Mouse (Mus musculus) cerebellum, postnatal 36 days (tissue): ENCODE results near the gene Chst15.

Source experiments
- DNase-seq, 2 experiments: peaks; one replicate each; pipeline ENCODE4 v3.0.0; 2021 to 2022; ENCODE audit warnings: mixed read lengths in 2 of 2

The Chst15 gene

DNA sequence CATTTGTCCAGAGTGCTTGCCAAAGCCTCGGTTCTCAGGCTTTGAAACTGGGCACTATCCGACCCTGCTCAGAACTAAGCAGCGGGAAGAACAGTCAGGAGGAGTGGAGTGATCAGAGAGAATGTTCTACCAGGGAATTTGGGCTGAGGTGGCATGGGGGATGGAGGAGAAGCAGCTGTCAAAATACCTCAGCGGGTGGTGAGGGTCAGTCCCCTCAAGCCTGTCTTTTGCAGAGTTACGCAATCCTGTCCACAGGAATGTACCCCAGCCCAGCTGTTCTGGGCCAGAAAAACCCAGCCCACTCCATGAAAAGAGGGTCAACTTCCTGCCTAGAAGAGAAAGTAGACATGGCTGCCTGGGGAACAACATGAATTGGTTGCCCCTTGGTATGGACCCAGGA, 56.4 kb downstream of the Chst15 start:
- no peak for DNase-seq

- DNase-seq = peak; percentile 39 to 45
These were observed 58.2 kb downstream of the Chst15 start for GRCm38 (mm10) chr7:132258817-132259216.

DNA sequence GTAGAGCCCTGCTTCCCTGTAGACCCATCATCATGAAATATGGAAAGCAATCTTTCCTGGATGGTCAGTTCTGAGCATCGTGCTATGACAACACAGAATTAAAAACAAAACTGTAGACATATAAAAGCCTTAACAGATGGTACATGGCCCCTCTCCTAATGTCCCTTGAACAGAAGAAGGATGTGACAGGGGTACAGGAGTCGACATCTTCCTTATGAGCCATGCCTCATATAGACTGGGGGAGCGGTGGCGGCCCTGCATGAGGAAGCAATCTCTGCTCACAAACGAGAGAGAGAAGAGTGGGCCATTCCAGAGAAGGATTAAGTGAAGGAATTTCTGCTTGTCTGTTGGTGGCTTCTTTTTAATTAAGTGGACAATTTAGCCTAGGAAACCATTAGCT, 58.8 kb downstream of the Chst15 start:
- no peak for DNase-seq

DNA sequence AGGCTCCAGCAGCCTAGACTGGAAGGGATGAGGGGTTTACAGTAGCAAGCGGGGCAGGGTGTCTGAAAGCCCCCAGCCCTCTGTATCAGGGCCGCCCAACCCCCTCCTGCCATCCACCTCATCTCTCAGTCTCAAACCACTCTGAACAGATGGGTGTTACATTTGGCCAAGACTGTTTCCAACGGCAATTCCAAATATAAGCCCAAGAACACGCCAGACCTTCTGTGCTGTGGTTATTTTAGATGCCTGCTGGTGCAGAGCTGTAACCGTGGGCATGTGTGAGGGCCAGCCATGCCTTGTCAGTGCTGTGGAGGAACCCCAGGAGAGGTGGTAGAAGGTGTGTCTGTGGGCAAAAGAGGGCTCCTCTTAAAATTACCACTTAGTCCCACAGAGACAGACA, 63.5 kb downstream of the Chst15 start:
- DNase-seq = peak; percentile 72 to 79

- DNase-seq = no peak
These were observed 64.0 kb downstream of the Chst15 start for GRCm38 (mm10) chr7:132253078-132253477.

- DNase-seq = no peak
These were observed 67.4 kb downstream of the Chst15 start for GRCm38 (mm10) chr7:132249563-132250119.

- no peak for DNase-seq
These were observed 69.5 kb downstream of the Chst15 start for GRCm38 (mm10) chr7:132247567-132247966.

- DNase-seq = no peak
These were observed 69.9 kb downstream of the Chst15 start for GRCm38 (mm10) chr7:132247091-132247490.

DNA sequence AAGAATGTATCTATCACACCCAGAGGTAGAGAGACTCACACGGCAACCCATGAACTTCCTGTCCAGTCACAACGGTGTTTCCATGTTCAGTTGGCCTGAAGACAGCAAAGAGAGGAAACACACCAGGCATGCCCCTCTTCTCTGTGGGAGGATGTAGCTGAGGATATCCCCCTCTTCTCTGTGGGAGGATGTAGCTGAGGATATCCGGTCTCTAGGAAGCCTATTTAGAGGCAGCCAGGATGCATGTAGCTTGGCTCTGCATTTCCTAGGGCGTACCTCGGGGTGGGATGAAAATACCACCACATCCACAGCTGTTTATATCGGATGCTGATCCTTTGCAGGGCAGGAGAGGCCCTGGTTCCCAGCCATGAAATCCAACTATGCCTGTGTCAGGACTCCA, 71.3 kb downstream of the Chst15 start:
- no peak for DNase-seq

- no peak for DNase-seq
These were observed 72.4 kb downstream of the Chst15 start for GRCm38 (mm10) chr7:132244637-132245036.

GRCm38 (mm10) chr7:132243225-132243624, 73.8 kb downstream of the Chst15 start:
- DNase-seq = no peak

DNA sequence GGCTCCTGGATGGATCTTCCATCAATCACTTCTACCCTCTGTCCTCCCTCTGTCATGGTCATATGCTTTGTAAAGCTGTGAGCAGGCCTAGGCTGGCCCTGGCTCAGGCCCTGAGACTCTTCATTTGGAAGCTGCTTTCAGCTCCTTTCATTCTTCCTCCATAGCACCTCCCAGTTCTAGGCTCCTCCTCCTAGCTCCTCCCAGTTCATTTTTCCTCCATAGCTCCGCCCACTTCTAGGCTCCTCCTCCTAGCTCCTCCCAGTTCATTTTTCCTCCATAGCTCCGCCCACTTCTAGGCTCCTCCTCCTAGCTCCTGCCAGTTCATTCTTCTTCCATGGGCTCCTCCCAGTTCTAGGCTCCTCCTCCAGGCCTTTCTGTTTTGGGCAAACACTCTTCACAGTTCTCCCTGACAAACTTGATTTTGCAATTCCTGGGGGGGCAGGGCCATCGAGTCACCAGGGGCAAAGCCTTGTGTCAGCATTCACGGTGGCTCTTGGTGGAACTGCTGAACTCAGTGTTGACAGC, 74.3 kb downstream of the Chst15 start:
- DNase-seq = no peak

GRCm38 (mm10) chr7:132238921-132239320, 78.1 kb downstream of the Chst15 start:
- no peak for DNase-seq

- no peak for DNase-seq
These were observed 79.8 kb downstream of the Chst15 start for GRCm38 (mm10) chr7:132237191-132237590.

- DNase-seq = no peak
These were observed 80.2 kb downstream of the Chst15 start for GRCm38 (mm10) chr7:132236789-132237188.

GRCm38 (mm10) chr7:132234250-132234649, 82.8 kb downstream of the Chst15 start:
- DNase-seq = no peak

- DNase-seq = peak in 1 of 2 experiments; percentile 32
These were observed 83.3 kb downstream of the Chst15 start for GRCm38 (mm10) chr7:132233732-132234131.

GRCm38 (mm10) chr7:132232937-132233336, 84.1 kb downstream of the Chst15 start:
- no peak for DNase-seq

- DNase-seq = no peak
These were observed 85.6 kb downstream of the Chst15 start for GRCm38 (mm10) chr7:132231476-132231875.

GRCm38 (mm10) chr7:132230961-132231360, 86.1 kb downstream of the Chst15 start:
- DNase-seq = peak; percentile 76 to 77

DNA sequence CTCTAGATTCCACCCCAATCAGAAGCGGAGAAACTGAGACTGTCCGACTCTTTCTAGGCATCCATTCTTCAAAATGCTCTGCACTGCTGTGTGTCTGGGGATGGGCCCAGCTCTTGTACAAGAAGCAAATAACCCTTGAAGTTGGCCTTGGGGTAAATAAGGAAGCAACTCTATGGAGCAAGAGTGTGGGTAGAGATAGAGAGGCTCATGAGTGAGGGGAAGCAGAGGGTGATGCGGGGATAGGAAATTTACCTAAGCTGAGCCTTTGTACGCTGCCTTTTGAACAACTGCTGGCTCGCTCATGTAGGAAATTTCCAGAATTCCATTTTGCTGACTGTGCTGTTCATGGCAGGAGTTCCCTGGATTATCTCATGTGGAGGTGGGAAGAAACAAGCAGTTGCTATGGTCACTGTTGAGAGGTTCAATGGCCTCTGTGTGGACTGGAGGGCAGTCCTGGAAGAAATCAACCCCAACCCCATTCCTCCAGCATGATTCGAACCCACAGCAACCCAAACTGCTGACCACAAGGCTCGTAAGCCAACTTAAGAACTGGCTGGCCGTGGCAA, 89.9 kb downstream of the Chst15 start:
- DNase-seq = no peak

DNA sequence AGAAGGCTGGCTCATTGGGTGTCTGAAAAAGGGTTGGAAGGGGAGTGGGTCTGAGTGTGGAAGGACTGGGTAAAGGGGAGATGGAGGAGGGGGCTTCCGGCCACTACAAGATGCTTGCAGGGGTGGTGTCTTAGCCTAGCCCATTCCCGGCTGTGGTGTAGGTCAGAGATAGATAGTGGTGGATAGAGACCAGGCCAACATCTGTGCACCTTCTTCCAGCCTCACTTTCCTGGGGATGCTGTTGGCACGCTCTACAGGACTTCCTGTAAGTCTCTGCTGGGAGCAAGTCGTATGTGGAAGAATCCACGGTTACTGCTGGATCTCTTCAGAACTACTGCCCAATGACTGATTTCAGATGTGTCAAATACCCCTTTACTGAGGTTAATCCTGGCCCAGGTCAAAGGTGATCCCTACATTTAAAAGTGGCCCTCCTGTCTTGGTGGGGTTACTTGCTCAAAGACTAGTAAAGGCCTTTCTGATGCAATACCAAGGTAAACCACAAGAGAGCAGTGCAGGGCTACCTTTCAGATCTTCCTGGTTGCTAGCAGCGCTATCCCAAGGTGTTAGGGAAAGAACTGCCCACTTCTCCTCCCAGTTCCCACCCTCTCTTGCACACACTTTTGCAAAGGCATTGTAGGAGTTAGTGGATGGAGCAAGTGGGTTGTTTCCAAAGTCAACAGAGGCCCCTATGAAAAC, 90.5 kb downstream of the Chst15 start:
- peak; percentile 75 to 95 for DNase-seq

- DNase-seq = no peak
These were observed 93.4 kb downstream of the Chst15 start for GRCm38 (mm10) chr7:132223452-132224141.

DNA sequence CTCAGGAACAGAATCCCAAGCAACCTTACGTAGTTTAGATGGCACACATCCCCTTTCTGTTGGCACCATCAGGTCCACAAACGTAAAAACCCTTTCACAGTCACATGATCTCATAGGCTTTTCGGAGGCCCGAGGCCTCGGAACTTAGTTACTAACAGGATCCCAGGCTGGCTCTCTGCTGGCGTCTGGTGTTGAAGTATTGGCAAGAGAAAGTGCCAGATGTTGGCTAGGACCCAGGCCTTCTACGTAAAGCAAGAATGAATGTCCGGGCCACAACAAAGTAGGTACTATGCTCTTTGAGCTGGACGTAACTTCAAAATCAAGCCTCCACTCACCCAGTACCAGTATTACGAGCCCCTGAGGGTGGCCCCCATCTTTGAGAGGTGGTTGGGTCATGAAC, 103.0 kb downstream of the Chst15 start:
- no peak for DNase-seq
